Mouse (Mus musculus) mature B cell (primary cell): Measurements from ENCODE around the gene Agbl1.

Experiments used
- in situ Hi-C: fragments of 300-500 bp; cut with MboI; formaldehyde crosslinking; loops from 2 replicates; pipeline ENCODE4 v1.14.3; 2019

Agbl1 gene

DNA sequence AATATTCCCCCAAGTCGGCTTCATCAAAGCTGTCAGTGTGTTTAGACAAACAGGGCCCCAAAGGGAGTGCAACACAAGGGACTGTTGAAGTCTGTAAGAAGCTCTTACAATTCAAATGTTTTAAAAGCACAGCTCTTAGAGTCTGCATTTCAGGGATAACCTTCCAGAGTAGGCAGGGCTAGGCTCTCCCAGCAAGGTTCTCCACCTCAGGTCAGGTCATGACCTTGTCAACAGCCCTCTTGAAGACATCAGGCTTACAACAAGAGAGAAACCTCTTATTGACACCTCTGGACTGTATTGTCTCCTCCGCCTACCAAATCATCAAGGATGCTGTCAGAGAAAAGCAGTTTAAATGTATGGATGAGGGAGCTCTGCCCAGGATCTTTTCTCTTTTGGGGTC, 692.0 kb downstream of the Agbl1 start:
- in situ Hi-C loops, result no loop called here

DNA sequence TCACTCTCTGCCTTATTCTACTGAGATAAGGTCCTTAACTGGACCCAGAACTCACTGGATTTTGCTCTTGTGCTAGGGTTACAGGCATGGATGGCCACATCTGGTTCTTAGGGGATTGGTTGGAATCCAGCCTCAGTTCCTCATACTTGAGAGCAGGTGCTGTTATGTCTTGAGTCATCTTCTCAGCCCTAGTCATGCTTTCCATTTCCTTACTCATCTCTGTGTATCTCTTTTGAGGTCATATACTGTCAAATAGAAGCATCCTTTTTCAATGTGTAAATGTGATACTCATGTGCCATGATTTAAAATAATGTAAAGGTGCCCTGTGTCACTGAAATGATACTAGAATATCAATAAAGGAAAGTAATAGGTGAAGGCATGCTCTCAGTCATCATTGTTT, 705.5 kb downstream of the Agbl1 start:
- in situ Hi-C loops, result loop anchor here (25.0 kb wide), 2 partner anchors 548 to 1023 kb away; no protein-coding TSS in a partner anchor

DNA sequence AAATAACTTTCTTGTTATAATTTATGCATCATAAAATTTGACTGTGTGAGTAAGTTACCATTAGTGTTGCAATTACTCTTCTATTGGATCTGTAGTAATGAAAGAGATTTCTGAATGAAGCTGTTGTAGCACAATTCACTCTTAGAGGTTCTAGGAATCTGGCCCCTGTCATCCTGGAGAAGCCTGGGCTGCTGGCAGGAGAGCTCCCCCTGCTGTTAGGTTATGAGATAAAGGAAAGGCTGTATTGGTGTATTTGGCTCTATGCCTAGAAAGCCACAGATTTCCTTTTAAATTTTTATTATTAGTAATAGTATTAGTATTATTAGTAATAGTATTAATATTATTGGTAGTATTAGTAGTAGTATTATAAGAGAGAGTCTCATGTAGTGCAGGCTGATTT, 711.8 kb downstream of the Agbl1 start:
- in situ Hi-C loops, result loop anchor here (25.0 kb wide), 2 partner anchors 554 to 1029 kb away; no protein-coding TSS in a partner anchor

DNA sequence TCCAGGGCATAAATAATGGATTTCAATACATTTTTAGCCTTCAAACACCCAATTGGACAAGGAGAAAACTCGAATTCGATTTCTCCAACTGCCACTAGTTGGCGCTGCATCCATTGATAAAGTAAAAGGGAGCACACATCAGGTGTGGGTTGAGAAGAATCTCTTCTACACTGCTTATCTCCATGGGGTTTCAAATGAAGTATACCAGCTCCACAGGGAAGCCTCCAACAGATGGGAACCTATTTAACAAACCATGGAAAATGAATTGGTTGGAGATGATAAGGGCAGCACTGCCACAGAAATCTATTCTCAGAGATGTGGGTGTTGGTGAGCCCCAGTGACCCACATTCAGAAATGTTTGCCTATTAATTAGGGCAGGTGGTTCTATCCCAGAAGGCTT, 741.6 kb downstream of the Agbl1 start:
- in situ Hi-C loops, result no loop called here

DNA sequence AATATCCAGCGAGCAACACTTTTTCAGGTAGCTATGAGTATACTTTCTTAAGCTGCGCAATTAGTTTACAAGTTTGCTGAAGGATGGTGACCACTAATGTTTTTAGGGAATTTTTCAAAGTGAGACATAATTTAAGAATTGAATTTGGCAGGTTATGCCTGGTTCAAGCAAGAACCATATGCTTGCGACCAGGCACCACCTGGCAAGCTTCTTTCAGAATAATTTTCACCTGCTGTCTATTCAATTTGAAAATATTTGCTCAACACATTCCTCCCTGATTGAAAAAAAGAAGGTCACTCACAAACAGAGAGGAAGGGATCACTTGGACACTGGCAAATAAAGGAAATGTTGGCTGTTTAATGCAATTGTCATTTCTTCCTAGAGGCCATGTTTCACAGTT, 779.9 kb downstream of the Agbl1 start:
- in situ Hi-C loops, result no loop called here

DNA sequence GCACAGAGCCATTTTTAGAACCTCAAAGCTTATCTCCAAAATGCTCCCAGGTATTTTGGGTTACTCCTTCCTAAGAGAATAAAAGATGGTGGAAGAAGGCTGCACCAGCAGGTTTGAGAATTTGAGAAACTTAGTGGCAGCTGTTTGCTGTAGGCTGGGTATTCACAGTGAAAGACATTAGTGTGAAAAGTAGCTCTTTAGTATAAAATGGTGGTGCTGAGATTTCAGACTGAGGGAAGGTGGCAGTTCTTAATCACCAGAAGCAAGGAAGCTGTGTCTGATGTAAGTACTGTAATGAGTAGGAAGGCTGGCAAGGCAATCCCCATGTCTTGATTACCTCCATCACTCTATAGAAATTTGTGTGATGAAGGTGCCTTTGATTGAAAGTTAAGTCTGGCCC, 799.3 kb downstream of the Agbl1 start:
- in situ Hi-C loops, result no loop called here

DNA sequence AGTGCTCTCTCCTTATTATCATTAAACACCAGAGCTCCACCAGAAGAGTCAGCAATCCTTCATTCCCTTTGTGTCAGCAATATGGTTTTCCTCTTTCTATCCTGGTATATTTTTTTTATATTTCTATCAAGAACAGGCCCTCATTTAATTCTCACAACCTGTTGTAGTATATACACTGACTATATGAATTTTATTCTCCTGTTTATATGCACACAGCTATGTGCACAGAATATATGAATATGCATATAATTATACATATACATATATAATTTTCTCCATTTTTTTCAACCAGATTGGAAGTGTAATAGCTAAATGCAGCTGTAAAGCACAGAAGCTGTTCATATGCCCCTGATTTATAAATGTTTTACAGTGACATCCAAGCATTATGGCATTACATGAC, 846.3 kb downstream of the Agbl1 start:
- in situ Hi-C loops, result no loop called here

DNA sequence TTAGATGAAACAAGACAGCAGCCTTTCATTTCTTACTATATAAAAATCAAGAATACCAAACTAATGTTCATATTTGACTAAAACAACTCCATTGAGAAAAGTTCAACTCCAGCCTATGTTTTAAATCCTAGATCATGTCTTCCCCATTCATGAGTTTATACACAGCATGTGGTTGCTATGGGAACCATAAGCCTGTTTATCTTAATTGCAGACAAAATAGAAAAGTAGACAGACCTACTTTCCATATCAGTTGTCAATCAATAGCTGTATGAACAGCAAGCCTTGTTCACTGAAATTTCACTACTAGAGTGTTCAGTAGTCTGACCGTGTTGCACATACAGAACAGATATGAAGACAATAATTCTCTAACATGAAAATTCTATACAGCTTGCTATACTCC, 857.6 kb downstream of the Agbl1 start:
- in situ Hi-C loops, result no loop called here

DNA sequence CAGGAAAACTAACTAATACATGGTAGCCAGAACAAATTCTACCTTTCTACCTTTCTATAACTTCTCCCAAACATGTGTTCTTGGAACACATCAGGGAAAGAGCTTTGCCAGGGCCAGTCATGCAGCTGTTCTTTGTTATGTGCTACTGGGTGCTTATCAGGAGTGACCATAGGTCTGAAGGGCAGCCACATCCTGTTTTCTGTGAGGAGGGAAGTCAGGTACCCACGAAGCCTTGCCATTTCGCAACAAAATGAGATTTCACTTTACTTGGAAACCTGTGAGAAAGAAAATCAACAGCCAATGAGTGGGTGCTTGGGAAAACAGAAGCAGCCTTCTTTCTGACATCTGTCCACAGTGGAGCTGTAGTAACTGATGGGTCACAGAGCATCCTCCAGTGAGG, 865.5 kb downstream of the Agbl1 start:
- in situ Hi-C loops, result no loop called here

DNA sequence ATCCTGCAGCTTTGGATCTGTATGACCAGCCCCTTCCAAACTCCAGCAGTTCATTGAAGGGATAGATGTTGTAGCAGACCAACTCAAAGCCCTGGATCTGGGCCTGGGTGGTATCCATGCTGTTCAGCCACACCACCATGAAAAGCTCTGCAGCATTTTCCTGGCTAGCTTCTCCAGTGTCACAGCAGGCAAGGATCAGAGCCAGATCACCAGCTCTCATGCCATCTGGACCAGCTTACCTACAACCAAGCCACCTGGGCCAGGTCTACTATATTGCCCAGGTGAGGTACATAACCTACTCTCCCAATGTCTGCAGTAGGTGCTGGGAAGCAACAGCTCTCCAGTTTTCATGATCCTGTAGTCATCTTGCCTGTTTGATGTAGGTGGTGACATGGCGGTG, 884.3 kb downstream of the Agbl1 start:
- in situ Hi-C loops, result no loop called here

DNA sequence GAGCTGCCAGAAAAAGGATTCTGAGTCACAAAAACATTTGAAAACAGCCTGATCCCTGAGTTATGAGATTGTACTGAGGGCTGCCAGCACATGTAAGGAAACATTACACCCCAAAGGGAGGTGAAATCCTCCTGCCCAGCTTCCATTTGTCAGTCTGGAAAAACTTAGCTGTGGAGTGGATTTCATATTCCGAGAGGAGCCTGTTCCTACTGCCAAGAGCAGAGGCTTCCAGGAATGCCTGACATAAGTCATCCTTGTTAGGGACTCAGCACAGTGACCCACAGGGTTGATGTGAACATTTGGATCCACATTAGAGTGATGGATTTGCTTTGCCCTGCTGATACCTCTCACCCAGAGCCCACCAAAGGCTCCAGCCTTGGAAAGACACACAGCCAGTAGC, 899.4 kb downstream of the Agbl1 start:
- in situ Hi-C loops, result no loop called here

DNA sequence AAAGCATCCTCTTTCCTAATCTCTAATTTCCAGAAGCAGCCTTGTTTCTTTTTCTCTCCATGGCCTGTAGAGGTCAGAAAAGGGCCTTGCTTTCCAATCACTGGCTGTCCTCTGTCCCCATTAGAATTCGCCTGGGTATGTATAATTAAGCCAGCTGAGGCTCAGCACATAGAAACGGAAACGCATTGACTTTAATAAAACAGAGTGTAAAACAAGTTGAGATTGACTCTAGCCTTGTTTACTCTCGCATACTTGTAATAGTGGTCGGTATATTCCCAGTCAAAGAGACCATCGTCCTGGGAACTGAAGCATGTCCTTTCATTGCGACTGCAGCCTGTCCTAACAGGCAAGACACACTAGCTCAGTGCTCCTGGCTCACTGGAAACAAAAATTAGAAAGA, 902.3 kb downstream of the Agbl1 start:
- in situ Hi-C loops, result no loop called here

DNA sequence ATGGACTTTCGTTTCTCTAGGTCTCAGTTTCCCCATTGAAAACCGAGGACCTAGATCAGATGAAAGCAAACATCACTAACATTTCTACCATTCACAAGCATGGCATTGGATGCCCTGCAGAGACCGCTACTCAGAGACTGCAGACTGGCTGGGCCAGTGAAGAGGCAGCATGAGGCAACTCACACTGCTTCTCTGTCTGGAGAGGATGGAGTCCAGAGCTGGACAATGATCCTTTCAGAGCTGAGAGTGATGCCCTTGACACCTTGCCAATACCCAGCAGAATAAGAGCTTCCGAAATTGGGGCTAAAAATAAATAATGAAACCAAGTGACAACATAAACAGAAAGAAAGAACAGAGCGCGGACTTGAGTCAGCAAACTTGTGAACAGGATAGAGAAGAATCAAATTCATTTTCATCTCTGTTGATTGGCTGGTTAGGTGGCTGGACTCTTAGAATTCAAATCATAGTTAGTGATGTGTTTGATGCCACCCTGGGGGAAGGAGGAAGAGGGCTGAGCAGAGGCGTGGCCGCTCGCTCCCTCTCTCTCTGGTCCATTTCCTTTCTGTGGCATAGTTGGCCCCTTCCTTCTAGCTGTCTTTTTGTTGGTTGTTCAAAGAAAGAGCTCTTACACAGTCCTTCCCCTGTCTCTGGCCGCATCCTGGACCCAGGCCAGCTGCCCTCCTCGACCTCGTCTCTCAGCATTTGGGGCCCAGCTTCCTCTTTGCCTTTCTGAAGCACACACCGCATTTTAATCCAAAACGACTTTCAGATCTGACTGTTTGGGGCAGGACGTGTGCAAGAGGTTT, 903.1 kb downstream of the Agbl1 start:
- in situ Hi-C loops, result no loop called here

DNA sequence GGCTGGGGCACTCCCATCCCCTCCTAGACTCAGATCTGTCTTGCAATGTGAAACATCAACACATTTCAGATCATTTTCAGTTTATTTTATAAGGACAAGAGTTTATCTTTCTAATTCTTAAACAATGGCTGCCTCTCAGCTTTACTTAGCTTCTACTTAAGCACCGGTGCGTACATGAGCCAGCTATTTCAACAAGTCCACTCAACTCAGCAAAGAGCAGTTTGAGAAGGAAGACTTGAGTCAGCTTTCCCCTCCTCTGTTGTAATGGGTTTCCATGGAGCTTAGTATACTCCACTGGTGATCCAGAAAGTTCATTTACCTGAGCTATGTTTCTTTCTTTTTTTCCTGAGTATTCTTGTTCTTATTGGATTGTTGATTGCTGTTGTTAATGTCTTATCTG, 905.2 kb downstream of the Agbl1 start:
- in situ Hi-C loops, result no loop called here

DNA sequence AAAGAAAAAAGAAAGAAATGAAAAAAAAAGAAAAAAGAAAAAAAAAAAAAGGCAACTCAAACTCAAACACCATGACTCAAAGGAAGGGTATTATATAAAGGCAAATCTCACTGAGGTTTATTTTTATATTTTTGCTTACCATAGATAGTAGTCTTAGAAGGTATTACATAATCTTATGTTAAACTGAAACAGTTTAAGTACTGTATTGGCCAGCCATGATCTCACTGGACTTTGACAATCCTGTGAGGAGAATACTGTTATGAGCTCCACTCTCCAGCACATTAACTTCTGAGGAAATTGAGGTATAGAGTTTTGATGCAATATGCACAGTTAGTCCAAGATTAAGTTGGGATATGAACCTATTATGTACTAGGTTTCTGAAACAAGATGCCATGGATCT, 909.0 kb downstream of the Agbl1 start:
- in situ Hi-C loops, result no loop called here

DNA sequence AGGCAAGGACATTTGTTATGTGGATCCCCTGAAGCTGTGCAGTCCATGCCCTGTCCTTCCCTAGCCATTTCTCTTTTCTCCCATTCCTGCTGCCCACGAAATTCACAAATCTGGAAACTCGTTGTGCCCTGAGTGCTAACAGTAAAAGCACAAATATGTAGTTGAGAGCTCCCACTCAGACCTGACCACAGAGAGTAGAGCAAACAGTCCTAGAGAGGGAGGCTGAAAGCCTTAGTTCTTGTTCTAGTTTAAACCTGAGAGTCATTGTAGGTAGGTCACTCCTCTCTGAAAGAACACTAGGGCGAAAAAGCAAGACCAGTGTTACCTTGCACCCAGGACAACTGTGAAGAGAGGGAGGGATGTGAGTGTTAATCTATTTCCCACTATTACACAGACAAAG, 917.8 kb downstream of the Agbl1 start:
- in situ Hi-C loops, result no loop called here

DNA sequence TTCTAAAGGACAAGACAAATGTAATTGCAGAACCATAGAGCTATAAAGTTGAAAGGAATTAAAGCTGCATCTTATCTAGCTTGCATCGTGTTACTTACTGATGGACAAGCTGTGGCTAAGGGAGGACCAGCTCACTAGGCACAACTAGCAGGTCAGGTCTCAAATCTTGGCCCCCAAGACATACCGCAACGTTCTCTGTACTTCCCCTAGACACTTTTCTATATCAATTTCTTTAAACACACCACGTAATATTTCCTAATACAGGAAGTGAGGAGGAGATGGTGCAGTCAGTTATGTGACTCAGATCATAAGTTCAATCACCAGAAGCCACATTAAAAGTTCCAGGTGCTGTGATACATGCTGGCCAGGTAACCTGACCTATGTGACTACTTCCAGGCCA, 919.1 kb downstream of the Agbl1 start:
- in situ Hi-C loops, result no loop called here

DNA sequence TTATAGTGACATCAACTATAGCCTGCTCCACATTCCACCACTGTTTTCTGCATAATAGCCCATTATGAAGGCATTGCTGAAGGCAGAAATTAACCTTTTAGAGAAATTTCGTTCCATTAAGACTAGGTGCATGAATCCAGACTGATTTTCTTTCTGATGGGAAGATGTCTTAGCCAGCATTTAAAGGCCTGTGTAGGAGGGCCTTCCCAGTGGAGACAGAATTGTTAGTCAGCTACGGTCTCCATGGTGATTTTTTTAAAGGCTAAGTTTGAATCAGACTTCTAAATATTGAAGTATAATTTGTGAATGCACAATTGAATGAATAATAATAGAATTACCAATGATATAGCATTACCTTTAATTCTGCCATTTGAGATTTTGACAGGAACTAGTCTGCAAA, 920.2 kb downstream of the Agbl1 start:
- in situ Hi-C loops, result no loop called here

DNA sequence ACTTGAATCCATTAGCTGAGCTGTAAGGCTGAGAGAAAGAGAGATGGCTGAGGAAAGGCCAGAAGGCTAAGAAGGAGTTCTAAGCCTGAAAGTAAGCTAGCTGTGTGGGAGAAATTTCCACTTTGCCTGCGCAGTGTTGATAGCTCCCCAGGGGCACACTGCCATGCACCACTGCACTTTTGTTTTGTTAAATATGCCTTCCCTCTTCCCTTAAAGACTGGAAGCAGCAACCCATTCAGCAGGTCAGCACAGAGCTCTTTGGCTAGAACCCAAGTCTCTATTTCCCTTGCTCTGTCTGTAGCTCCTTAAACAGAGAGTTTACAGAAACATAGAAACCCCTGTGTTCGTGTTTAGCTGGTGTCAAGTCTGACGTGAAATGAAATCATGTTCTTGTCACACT, 922.7 kb downstream of the Agbl1 start:
- in situ Hi-C loops, result no loop called here

DNA sequence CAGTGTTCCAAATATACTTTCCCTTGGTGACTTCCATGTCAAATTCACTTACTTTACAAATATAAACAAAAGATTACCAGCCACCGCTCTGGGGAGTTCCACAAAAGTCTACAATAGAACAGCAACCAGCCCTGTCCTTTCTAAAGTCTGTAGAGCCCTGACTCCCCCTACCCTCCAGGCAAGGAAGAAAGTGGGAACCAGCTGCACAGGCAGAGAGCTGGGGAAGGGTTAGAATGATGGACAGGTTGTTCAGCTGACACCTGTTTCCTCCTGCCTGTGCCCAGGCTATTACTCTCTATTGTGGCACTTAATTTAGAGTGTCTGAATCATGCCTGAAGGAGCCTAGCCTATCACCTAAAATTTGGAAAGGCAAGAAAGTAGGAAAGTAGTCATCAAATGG, 923.2 kb downstream of the Agbl1 start:
- in situ Hi-C loops, result no loop called here

DNA sequence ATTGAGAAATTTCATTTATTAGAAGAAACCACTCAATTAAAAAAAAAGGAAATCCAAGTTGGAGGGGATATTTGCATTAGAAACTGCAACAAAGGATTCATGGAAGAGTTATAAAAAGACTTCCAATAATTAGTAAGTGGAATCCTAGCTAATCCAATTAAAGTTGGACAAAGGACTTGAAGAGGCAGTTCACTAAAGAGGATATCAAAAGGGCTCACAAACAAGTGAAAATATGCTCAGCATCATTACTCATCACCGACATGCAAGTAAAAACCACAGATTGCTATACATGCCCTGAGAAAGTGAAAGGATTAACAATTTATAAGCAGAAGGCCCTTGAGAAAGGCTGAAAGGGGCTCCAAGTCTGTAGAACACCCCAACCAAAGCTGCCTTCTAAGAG, 935.2 kb downstream of the Agbl1 start:
- in situ Hi-C loops, result no loop called here
